Mouse (Mus musculus) stomach, postnatal 0 days (tissue): ENCODE measurements around the gene Arpc5l. TPM values are rescaled to one million over a fixed set of nuclear protein-coding genes. Genes with fewer than 3 reads are reported as not detected.

Experiments
- ATAC-seq: fragments of 200-750 bp; cut with Nextera tagmentation; 2 replicates; pipeline ENCODE4 v1.8.0; 2017; ENCODE audit not compliant: low FRiP score, low TSS enrichment
- DNase-seq: peaks from one replicate; pipeline ENCODE4 v3.0.0-alpha.2; 2016; ENCODE audit warnings: low spot score
- H3K27ac ChIP-seq: fragments of 300-500 bp; sonication (generic); replicated peaks from 2 replicates; pipeline ENCODE4 v1.5.1; 2014; ENCODE audit warnings: mild to moderate bottlenecking, control low read depth
- H3K27me3 ChIP-seq: fragments of 300-500 bp; sonication (generic); 2 replicates; pipeline ENCODE4 v1.6.1; 2014; ENCODE audit warnings: low read length; ENCODE audit not compliant: control insufficient read depth, insufficient read depth
- H3K36me3 ChIP-seq: fragments of 300-500 bp; sonication (generic); 2 replicates; pipeline ENCODE4 v1.6.1; 2014; ENCODE audit warnings: low read length, mixed read lengths; ENCODE audit not compliant: control insufficient read depth, insufficient read depth
- H3K4me1 ChIP-seq: fragments of 300-500 bp; sonication (generic); replicated peaks from 2 replicates; pipeline ENCODE4 v1.6.1; 2014; ENCODE audit warnings: antibody characterized with exemption; ENCODE audit not compliant: control insufficient read depth, insufficient read depth
- H3K4me2 ChIP-seq: fragments of 300-500 bp; sonication (generic); replicated peaks from 2 replicates; pipeline ENCODE4 v1.6.1; 2014; ENCODE audit warnings: low read depth, mild to moderate bottlenecking, control low read depth, moderate library complexity
- H3K4me3 ChIP-seq: fragments of 300-500 bp; sonication (generic); 2 replicates; pipeline ENCODE4 v1.5.1; 2014; ENCODE audit warnings: low read depth, low read length, control low read depth
- H3K9ac ChIP-seq: fragments of 300-500 bp; sonication (generic); 2 replicates; pipeline ENCODE4 v1.6.1; 2014; ENCODE audit warnings: mild to moderate bottlenecking, low read length, control low read depth, mixed read lengths
- H3K9me3 ChIP-seq: fragments of 300-500 bp; sonication (generic); 2 replicates; pipeline ENCODE4 v1.6.1; 2016; ENCODE audit warnings: low read length; ENCODE audit not compliant: control insufficient read depth
- CTCF ChIP-seq: IDR thresholded peaks from 2 replicates; pipeline ENCODE4 v1.5.1; 2016; ENCODE audit warnings: antibody characterized with exemption, low read depth, mild to moderate bottlenecking, moderate library complexity
- EP300 ChIP-seq: optimal IDR thresholded peaks from 2 replicates; pipeline ENCODE3; 2016; ENCODE audit warnings: antibody characterized with exemption
- WGBS: fragments of 180-500 bp; shearing (Covaris S2); extraction: QIAGEN DNeasy Blood & Tissue Kit; methylation state at CpG from one replicate; pipeline ENCODE4 v1.1.7; 2014; 5-methylcytosine and 5-hydroxymethylcytosine counted together
- polyA plus RNA-seq: library from polyadenylated mRNA; unstranded; fragments of >200 nt; fragmentation: Nextera tagmentation; extraction: Ambion mirVana; gene quantifications from 2 replicates; pipeline ENCODE4 v1.2.1, GENCODE M21; 2015

Gene Arpc5l
- polyA plus RNA-seq, 1 experiment from 2014 or later: 142 TPM

DNA sequence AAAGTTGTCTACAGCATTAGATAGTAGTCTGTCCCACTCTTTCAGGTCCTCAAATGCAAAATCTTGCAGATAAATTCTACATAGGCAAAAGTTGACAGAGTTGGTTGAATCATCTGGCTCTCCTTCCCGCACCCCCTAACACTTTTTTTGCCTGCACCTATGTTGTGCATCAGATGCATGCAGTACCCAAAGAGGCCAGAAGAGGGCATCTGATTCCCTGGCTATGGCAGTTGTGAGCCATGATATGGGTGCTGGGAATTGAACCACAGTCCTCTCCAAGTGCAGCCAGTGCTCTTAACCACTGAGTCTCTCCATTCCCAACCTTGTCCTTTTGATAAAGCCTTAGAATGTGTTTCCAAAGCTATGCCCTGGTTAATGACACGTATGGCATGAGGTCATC, 21.7 kb upstream of the Arpc5l start:
- no peak for DNase-seq
- WGBS: 92% methylated on average over 2 of the region's 2 CpGs
- H3K4me1 ChIP-seq: no peaks in the 10 kb centered on the region
- no peaks in the 10 kb centered on the region for H3K27me3 ChIP-seq
- TF ChIP-seq EP300: no peak
- TF ChIP-seq CTCF: peak; percentile 47
- no peak for ATAC-seq
- no peaks in the 10 kb centered on the region; the same call in 1 of the 2 replicates for H3K9me3 ChIP-seq
- no peak overlapping the region for H3K4me2 ChIP-seq
- no peak overlapping the region for H3K4me3 ChIP-seq
- H3K36me3 ChIP-seq: no peaks in the 10 kb centered on the region
- no peak overlapping the region for H3K27ac ChIP-seq
- H3K9ac ChIP-seq: no peak overlapping the region

- WGBS: 54% methylated on average over 3 of the region's 3 CpGs
- H3K9ac ChIP-seq: no peak overlapping the region
- no peaks in the 10 kb centered on the region; the same call in 1 of the 2 replicates for H3K9me3 ChIP-seq
- H3K36me3 ChIP-seq: no peaks in the 10 kb centered on the region
- H3K4me2 ChIP-seq: no peak overlapping the region
- no peak overlapping the region for H3K27ac ChIP-seq
- H3K4me3 ChIP-seq: no peak overlapping the region
- H3K27me3 ChIP-seq: no peaks in the 10 kb centered on the region
- DNase-seq: no peak
- no peak for ATAC-seq
- no peaks in the 10 kb centered on the region for H3K4me1 ChIP-seq
- TF ChIP-seq CTCF (no peak), EP300 (no peak)
Measured at GRCm38 (mm10) chr2:38986580-38986979, 18.6 kb upstream of the Arpc5l start.

DNA sequence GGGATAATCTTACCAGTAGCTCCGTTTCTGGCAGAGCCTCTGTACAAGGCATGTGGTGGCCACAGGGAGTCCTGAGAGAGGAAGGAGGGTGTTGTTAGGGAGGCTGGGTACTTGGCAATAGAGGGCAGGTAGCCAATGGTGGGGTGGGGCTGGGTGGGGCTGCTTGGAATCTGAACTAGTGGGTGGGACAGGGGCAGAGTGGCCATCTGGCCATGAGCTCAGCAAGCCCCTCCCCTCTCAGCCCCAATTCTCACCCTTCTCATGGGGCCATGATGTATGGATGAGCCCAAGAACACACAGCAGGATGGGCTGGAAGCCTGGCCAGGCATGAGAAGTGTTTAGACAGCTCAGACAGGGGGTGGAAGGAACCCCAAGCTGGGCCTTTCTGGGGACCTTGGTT, 17.8 kb upstream of the Arpc5l start:
- peak overlapping the region; percentile 65 for H3K27ac ChIP-seq
- H3K27me3 ChIP-seq: no peaks in the 10 kb centered on the region
- 38% methylated on average over 1 of the region's 1 CpGs for WGBS
- H3K4me1 ChIP-seq: no peaks in the 10 kb centered on the region
- no peaks in the 10 kb centered on the region; the same call in 1 of the 2 replicates for H3K9me3 ChIP-seq
- H3K4me2 ChIP-seq: no peak overlapping the region
- H3K9ac ChIP-seq: no peak overlapping the region
- peak; percentile 28 for ATAC-seq
- no peak overlapping the region for H3K4me3 ChIP-seq
- no peaks in the 10 kb centered on the region for H3K36me3 ChIP-seq
- peak; percentile 42 for DNase-seq
- no peak for TF ChIP-seq CTCF
- TF ChIP-seq EP300: no peak

GRCm38 (mm10) chr2:38987803-38988510, 17.2 kb upstream of the Arpc5l start:
- 79% methylated on average over 6 of the region's 6 CpGs for WGBS
- no peak for DNase-seq
- no peak overlapping the region for H3K4me2 ChIP-seq

GRCm38 (mm10) chr2:38988929-38989328, 16.2 kb upstream of the Arpc5l start:
- 77% methylated on average over 2 of the region's 2 CpGs for WGBS
- no peaks in the 10 kb centered on the region for H3K36me3 ChIP-seq
- TF ChIP-seq CTCF (no peak), EP300 (no peak)
- no peak overlapping the region for H3K4me3 ChIP-seq
- H3K4me1 ChIP-seq: no peaks in the 10 kb centered on the region
- no peak for DNase-seq
- H3K4me2 ChIP-seq: no peak overlapping the region
- ATAC-seq: no peak
- H3K27ac ChIP-seq: no peak overlapping the region
- no peaks in the 10 kb centered on the region; the same call in 1 of the 2 replicates for H3K9me3 ChIP-seq
- no peak overlapping the region for H3K9ac ChIP-seq
- H3K27me3 ChIP-seq: no peaks in the 10 kb centered on the region

More at GRCm38 (mm10) chr2:38987803-38988510, 17.2 kb upstream of the Arpc5l start:
- ATAC-seq: no peak; the same call in 1 of the 2 replicates
- Histone ChIP-seq H3K9ac (no peak overlapping the region), H3K27me3 (no peaks in the 10 kb centered on the region), H3K4me3 (no peak overlapping the region), H3K36me3 (no peaks in the 10 kb centered on the region), H3K27ac (peak overlapping the region; percentile 65), H3K9me3 (no peaks in the 10 kb centered on the region; the same call in 1 of the 2 replicates), H3K4me1 (no peaks in the 10 kb centered on the region)
- TF ChIP-seq EP300 (no peak), CTCF (no peak)

GRCm38 (mm10) chr2:38992004-38992403, 13.1 kb upstream of the Arpc5l start:
- no peak for TF ChIP-seq EP300
- no peak for TF ChIP-seq CTCF
- Histone ChIP-seq H3K4me1 (no peaks in the 10 kb centered on the region), H3K4me3 (no peak overlapping the region), H3K36me3 (no peaks in the 10 kb centered on the region), H3K9me3 (no peaks in the 10 kb centered on the region), H3K9ac (no peak overlapping the region), H3K27ac (no peak overlapping the region), H3K27me3 (no peaks in the 10 kb centered on the region), H3K4me2 (no peak overlapping the region)
- ATAC-seq (0 out of 2 replicates have a peak, but pooled peaks have one; percentile 19), DNase-seq (peak; percentile 30)
- WGBS: 58% methylated on average over 4 of the region's 4 CpGs
